Mouse (Mus musculus) heart, embryonic 12.5 days (tissue): Measurements from ENCODE around the gene Nfs1. TPM values are rescaled to one million over a fixed set of nuclear protein-coding genes. Genes with fewer than 3 reads are reported as not detected.

Experiments
- ATAC-seq: fragments of 200-750 bp; cut with Nextera tagmentation; 2 replicates; pipeline ENCODE4 v1.8.0; 2017; ENCODE audit warnings: moderate TSS enrichment, moderate library complexity; ENCODE audit not compliant: insufficient number of reproducible peaks, low FRiP score
- H3K27ac ChIP-seq: fragments of 300-500 bp; sonication (generic); 2 replicates; pipeline ENCODE4 v1.5.1; 2016; ENCODE audit warnings: mild to moderate bottlenecking, moderate library complexity; ENCODE audit not compliant: poor library complexity, severe bottlenecking
- H3K27me3 ChIP-seq: fragments of 300-500 bp; sonication (generic); replicated peaks from 2 replicates; pipeline ENCODE4 v1.6.1; 2016; ENCODE audit warnings: mild to moderate bottlenecking, moderate library complexity
- H3K36me3 ChIP-seq: fragments of 300-500 bp; sonication (generic); 2 replicates; pipeline ENCODE4 v1.6.1; 2016; ENCODE audit warnings: mild to moderate bottlenecking, moderate library complexity
- H3K4me1 ChIP-seq: fragments of 300-500 bp; sonication (generic); replicated peaks from 2 replicates; pipeline ENCODE4 v1.6.1; 2016; ENCODE audit warnings: mild to moderate bottlenecking
- H3K4me2 ChIP-seq: fragments of 300-500 bp; sonication (generic); 2 replicates; pipeline ENCODE4 v1.6.1; 2016; ENCODE audit warnings: mild to moderate bottlenecking, moderate library complexity
- H3K4me3 ChIP-seq: fragments of 300-500 bp; sonication (generic); 2 replicates; pipeline ENCODE4 v1.5.1; 2016; ENCODE audit warnings: mild to moderate bottlenecking
- H3K9ac ChIP-seq: fragments of 300-500 bp; sonication (generic); 2 replicates; pipeline ENCODE4 v1.6.1; 2016; ENCODE audit warnings: mild to moderate bottlenecking, moderate library complexity
- H3K9me3 ChIP-seq: fragments of 300-500 bp; sonication (generic); replicated peaks from 2 replicates; pipeline ENCODE4 v1.6.1; 2016; ENCODE audit warnings: mild to moderate bottlenecking, moderate library complexity
- WGBS: fragments of 180-500 bp; shearing (Covaris S2); methylation state at CpG from one replicate; pipeline ENCODE4 v1.1.7; 2016; 5-methylcytosine and 5-hydroxymethylcytosine counted together
- polyA plus RNA-seq: library from polyadenylated mRNA; unstranded; fragments of >200 nt; fragmentation: Nextera tagmentation; extraction: Ambion mirVana; gene quantifications from 2 replicates; pipeline ENCODE4 v1.2.1, GENCODE M21; 2016

Nfs1 gene
- polyA plus RNA-seq, 1 experiment from 2014 or later = 55.8 TPM

GRCm38 (mm10) chr2:156087391-156088110 is 56.4 kb downstream of the Nfs1 start:
- 85% methylated on average over 7 of the region's 7 CpGs for WGBS
- Histone ChIP-seq H3K9me3 (no peaks in the 10 kb centered on the region), H3K36me3 (peaks cover 25% of the 10 kb centered on the region), H3K4me3 (no peak overlapping the region), H3K4me2 (no peak overlapping the region), H3K27me3 (no peaks in the 10 kb centered on the region), H3K4me1 (peaks cover 13% of the 10 kb centered on the region), H3K27ac (no peak overlapping the region), H3K9ac (no peak overlapping the region)
- ATAC-seq = peak; percentile 39; the same call in 1 of the 2 replicates

DNA sequence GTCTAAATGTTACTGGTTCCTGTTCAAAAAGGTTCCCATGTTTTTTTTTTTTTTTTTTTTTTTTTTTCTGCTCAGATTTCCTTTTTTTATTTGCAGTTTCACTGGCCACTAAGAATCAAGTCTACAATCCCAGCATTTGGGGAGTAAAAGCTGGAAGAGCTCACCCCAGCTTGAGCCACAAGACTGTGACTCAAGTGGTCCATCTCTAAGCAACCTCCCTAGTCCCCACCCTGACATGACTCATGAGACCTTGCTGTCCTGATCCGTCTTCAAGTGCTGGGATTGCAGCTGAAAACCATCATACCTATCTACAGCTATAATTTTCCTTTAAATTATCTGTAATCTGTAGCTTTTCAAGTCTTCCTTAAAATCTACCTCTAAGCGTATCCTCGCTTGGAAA is 59.4 kb downstream of the Nfs1 start:
- no peak overlapping the region for H3K9ac ChIP-seq
- H3K4me2 ChIP-seq = no peak overlapping the region
- H3K9me3 ChIP-seq = no peaks in the 10 kb centered on the region
- no peaks in the 10 kb centered on the region for H3K27me3 ChIP-seq
- no peak overlapping the region for H3K4me3 ChIP-seq
- H3K27ac ChIP-seq = no peak overlapping the region
- peaks cover 33% of the 10 kb centered on the region for H3K4me1 ChIP-seq
- H3K36me3 ChIP-seq = peaks cover 12% of the 10 kb centered on the region
- ATAC-seq = no peak
- WGBS = 84% methylated on average over 3 of the region's 3 CpGs

- H3K9ac ChIP-seq = no peak overlapping the region
- H3K4me1 ChIP-seq = peaks cover 29% of the 10 kb centered on the region
- no peak overlapping the region for H3K4me2 ChIP-seq
- no peak for ATAC-seq
- 89% methylated on average over 7 of the region's 7 CpGs for WGBS
- H3K27me3 ChIP-seq = no peaks in the 10 kb centered on the region
- H3K27ac ChIP-seq = 0 out of 2 replicates have a peak overlapping the region, but pooled peaks have one; percentile 13
- peaks cover 37% of the 10 kb centered on the region for H3K36me3 ChIP-seq
- H3K9me3 ChIP-seq = no peaks in the 10 kb centered on the region
- no peak overlapping the region for H3K4me3 ChIP-seq
These were observed 63.6 kb downstream of the Nfs1 start for GRCm38 (mm10) chr2:156080391-156080790.

DNA sequence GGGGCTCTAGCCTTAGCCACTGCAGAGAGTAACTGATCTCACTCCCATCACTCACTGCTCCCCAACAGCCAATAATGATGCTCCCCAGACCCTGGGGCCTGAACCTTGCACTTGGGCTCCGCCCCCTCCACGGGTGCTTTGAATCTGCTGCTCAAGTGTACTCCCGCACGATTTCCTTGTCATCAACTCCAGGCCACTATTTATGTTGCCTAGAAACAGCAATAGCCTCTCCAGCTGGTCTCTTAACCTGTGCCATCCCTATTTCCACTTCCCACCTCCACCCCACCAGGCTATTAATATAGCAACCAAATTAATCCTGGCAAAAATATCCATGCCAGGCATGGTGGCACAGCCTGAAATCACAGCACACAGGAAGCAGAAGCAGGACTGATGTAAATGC is 64.3 kb downstream of the Nfs1 start:
- H3K36me3 ChIP-seq = peaks cover 45% of the 10 kb centered on the region
- no peak overlapping the region for H3K9ac ChIP-seq
- H3K4me2 ChIP-seq = no peak overlapping the region
- 39% methylated on average over 4 of the region's 4 CpGs for WGBS
- H3K27ac ChIP-seq = no peak overlapping the region
- no peak overlapping the region for H3K4me3 ChIP-seq
- ATAC-seq = peak; percentile 41; the same call in 1 of the 2 replicates
- H3K9me3 ChIP-seq = no peaks in the 10 kb centered on the region
- H3K4me1 ChIP-seq = peaks cover 29% of the 10 kb centered on the region
- H3K27me3 ChIP-seq = no peaks in the 10 kb centered on the region

- ATAC-seq = peak; percentile 40
- Histone ChIP-seq H3K4me3 (no peak overlapping the region), H3K4me1 (peaks cover 29% of the 10 kb centered on the region), H3K36me3 (peaks cover 50% of the 10 kb centered on the region), H3K9me3 (no peaks in the 10 kb centered on the region), H3K9ac (no peak overlapping the region), H3K27me3 (no peaks in the 10 kb centered on the region), H3K4me2 (no peak overlapping the region), H3K27ac (no peak overlapping the region)
- 80% methylated on average over 8 of the region's 8 CpGs for WGBS
These were observed 64.8 kb downstream of the Nfs1 start for GRCm38 (mm10) chr2:156079183-156079560.

GRCm38 (mm10) chr2:156078421-156079182 is 65.4 kb downstream of the Nfs1 start:
- Histone ChIP-seq H3K27ac (no peak overlapping the region), H3K9ac (no peak overlapping the region), H3K4me1 (peaks cover 29% of the 10 kb centered on the region), H3K27me3 (no peaks in the 10 kb centered on the region), H3K36me3 (peaks cover 55% of the 10 kb centered on the region), H3K9me3 (no peaks in the 10 kb centered on the region), H3K4me3 (no peak overlapping the region), H3K4me2 (no peak overlapping the region)
- WGBS = 90% methylated on average over 16 of the region's 16 CpGs
- no peak for ATAC-seq

GRCm38 (mm10) chr2:156077461-156077860 is 66.5 kb downstream of the Nfs1 start:
- no peak overlapping the region for H3K4me3 ChIP-seq
- H3K9me3 ChIP-seq = no peaks in the 10 kb centered on the region
- no peaks in the 10 kb centered on the region for H3K27me3 ChIP-seq
- H3K36me3 ChIP-seq = peaks cover 67% of the 10 kb centered on the region
- H3K27ac ChIP-seq = no peak overlapping the region
- no peak for ATAC-seq
- no peak overlapping the region for H3K4me2 ChIP-seq
- H3K9ac ChIP-seq = no peak overlapping the region
- H3K4me1 ChIP-seq = peaks cover 26% of the 10 kb centered on the region
- 86% methylated on average over 7 of the region's 7 CpGs for WGBS

DNA sequence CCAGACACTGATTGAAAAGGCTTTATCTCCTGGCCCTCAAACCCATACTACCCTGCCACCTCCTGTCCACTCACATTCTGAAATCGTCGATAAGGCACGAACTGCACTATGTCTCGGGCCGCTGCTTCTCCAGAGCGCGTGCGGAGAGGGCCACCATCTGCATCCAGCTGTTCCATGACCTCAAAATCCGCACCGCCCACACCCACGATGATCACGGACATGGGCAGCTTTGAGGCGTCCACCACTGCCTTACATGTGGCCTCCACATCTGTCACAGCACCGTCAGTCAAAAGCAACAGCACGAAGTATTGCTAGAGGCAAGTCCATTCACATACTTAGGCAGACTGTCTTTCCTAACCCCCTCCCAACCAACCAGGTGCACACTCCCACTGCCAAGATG is 70.3 kb downstream of the Nfs1 start:
- no peak for ATAC-seq
- H3K9me3 ChIP-seq = no peaks in the 10 kb centered on the region
- WGBS = 93% methylated on average over 15 of the region's 15 CpGs

More for the DNA sequence above, 70.3 kb downstream of the Nfs1 start:
- no peaks in the 10 kb centered on the region for H3K4me1 ChIP-seq
- H3K36me3 ChIP-seq = peaks cover 99% of the 10 kb centered on the region
- no peak overlapping the region for H3K27ac ChIP-seq
- no peak overlapping the region for H3K4me2 ChIP-seq
- H3K4me3 ChIP-seq = no peak overlapping the region
- no peaks in the 10 kb centered on the region for H3K27me3 ChIP-seq
- H3K9ac ChIP-seq = no peak overlapping the region

Other genes starting within 250 kb of the Nfs1 start
- gene Uqcc1, start 213.9 kb downstream of the Nfs1 start, polyA plus RNA-seq = 96.6 and 110 TPM in 2 replicates
- gene Gm15557, start 203.5 kb downstream of the Nfs1 start, polyA plus RNA-seq = not detected in 2 replicates
- 0.36 and 0.42 TPM in 2 replicates for gene Gdf5, start 198.8 kb downstream of the Nfs1 start, polyA plus RNA-seq
- 10.7 and 13.0 TPM in 2 replicates for gene Cep250, start 187.7 kb downstream of the Nfs1 start, polyA plus RNA-seq
- 0.93 and 1.1 TPM in 2 replicates for gene 6430550D23Rik, start 136.2 kb downstream of the Nfs1 start, polyA plus RNA-seq
- gene Ergic3, start 136.1 kb downstream of the Nfs1 start, polyA plus RNA-seq = 137 and 142 TPM in 2 replicates
- gene Fer1l4, start 91.2 kb downstream of the Nfs1 start, polyA plus RNA-seq = not detected in 2 replicates
- 3.1 and 3.3 TPM in 2 replicates for gene Spag4, start 79.0 kb downstream of the Nfs1 start, polyA plus RNA-seq
- 30.0 and 31.0 TPM in 2 replicates for gene Cpne1, start 32.2 kb downstream of the Nfs1 start, polyA plus RNA-seq
- gene Rbm12, start 32.2 kb downstream of the Nfs1 start, polyA plus RNA-seq = 26.2 and 26.9 TPM in 2 replicates
- 19.1 and 21.0 TPM in 2 replicates for gene Gm28036, start 17.1 kb downstream of the Nfs1 start, polyA plus RNA-seq
- gene Romo1, start 147 bp downstream of the Nfs1 start, polyA plus RNA-seq = 451 and 494 TPM in 2 replicates
- gene Rbm39, start 36.1 kb upstream of the Nfs1 start, polyA plus RNA-seq = 434 and 459 TPM in 2 replicates
- 52.5 and 54.5 TPM in 2 replicates for gene Phf20, start 52.3 kb upstream of the Nfs1 start, polyA plus RNA-seq
- gene Cnbd2, start 168.1 kb upstream of the Nfs1 start, polyA plus RNA-seq = 2.9 and 3.3 TPM in 2 replicates
- 77.2 and 79.9 TPM in 2 replicates for gene Scand1, start 168.5 kb upstream of the Nfs1 start, polyA plus RNA-seq